Mouse (Mus musculus): ENCODE measurements around the gene Vac14. TPM values are rescaled to one million over a fixed set of nuclear protein-coding genes. Genes with fewer than 3 reads are reported as not detected.

The Vac14 gene
- total RNA-seq, 1 experiment = 33.1 TPM

GRCm38 (mm10) chr8:110643177-110643576 is 24.8 kb downstream of the Vac14 start:
- DNase-seq (ENCODE audit: low read depth, low spot score) = no peak
- Histone ChIP-seq H3K36me3 (ENCODE audit: control insufficient read depth, insufficient read depth, low read length, poor library complexity, severe bottlenecking) (peaks cover 27% of the 10 kb centered on the region), H3K9ac (ENCODE audit: insufficient read depth, low read depth, low read length, poor library complexity, severe bottlenecking) (no peak overlapping the region), H3K4me3 (ENCODE audit: insufficient read depth in 1 of 2, low read depth in 1 of 2, low read length in 2 of 2, poor library complexity in 1 of 2, severe bottlenecking in 1 of 2) (no peak overlapping the region), H3K4me1 (ENCODE audit: control insufficient read depth in 2 of 2, insufficient read depth in 2 of 2, low read length in 2 of 2, poor library complexity in 1 of 2) (no peaks in the 10 kb centered on the region), H3K9me3 (ENCODE audit: control insufficient read depth, insufficient read depth, low read depth, low read length) (no peaks in the 10 kb centered on the region), H3K27ac (ENCODE audit: insufficient read depth, low read depth, low read length, poor library complexity, severe bottlenecking) (no peak overlapping the region)
- in situ Hi-C loops (cut with MboI; ENCODE audit: low sequenced_read_pairs in 2 of 2, unreplicated experiment in 2 of 2) = no loop called here
- TF ChIP-seq MAFK (IDR thresholded peaks at IDR 0.05; ENCODE audit: insufficient read depth, low read depth, low read length) (no peak), ZNF384 (IDR thresholded peaks at IDR 0.05; ENCODE audit: low read depth, low read length) (no peak), HCFC1 (IDR thresholded peaks at IDR 0.05; ENCODE audit: borderline replicate concordance, insufficient read depth, low read length) (no peak), CHD2 (IDR thresholded peaks at IDR 0.05; ENCODE audit: low read depth, low read length) (no peak), ZC3H11A (IDR thresholded peaks at IDR 0.05; ENCODE audit: borderline replicate concordance, low read depth, low read length) (no peak)

- no peak overlapping the region for H3K4me3 ChIP-seq (ENCODE audit: insufficient read depth in 1 of 2, low read depth in 1 of 2, low read length in 2 of 2, poor library complexity in 1 of 2, severe bottlenecking in 1 of 2)
- in situ Hi-C loops (cut with MboI; ENCODE audit: low sequenced_read_pairs in 2 of 2, unreplicated experiment in 2 of 2) = no loop called here
- peaks cover 31% of the 10 kb centered on the region for H3K36me3 ChIP-seq (ENCODE audit: control insufficient read depth, insufficient read depth, low read length, poor library complexity, severe bottlenecking)
- DNase-seq (ENCODE audit: low read depth, low spot score) = no peak
- H3K27ac ChIP-seq (ENCODE audit: insufficient read depth, low read depth, low read length, poor library complexity, severe bottlenecking) = no peak overlapping the region
- H3K9me3 ChIP-seq (ENCODE audit: control insufficient read depth, insufficient read depth, low read depth, low read length) = no peaks in the 10 kb centered on the region
- no peaks in the 10 kb centered on the region for H3K4me1 ChIP-seq (ENCODE audit: control insufficient read depth in 2 of 2, insufficient read depth in 2 of 2, low read length in 2 of 2, poor library complexity in 1 of 2)
- H3K9ac ChIP-seq (ENCODE audit: insufficient read depth, low read depth, low read length, poor library complexity, severe bottlenecking) = no peak overlapping the region
- TF ChIP-seq ZNF384 (IDR thresholded peaks at IDR 0.05; ENCODE audit: low read depth, low read length) (no peak), MAFK (IDR thresholded peaks at IDR 0.05; ENCODE audit: insufficient read depth, low read depth, low read length) (no peak), HCFC1 (IDR thresholded peaks at IDR 0.05; ENCODE audit: borderline replicate concordance, insufficient read depth, low read length) (no peak)
These were observed 26.0 kb downstream of the Vac14 start for GRCm38 (mm10) chr8:110644422-110644821.

- in situ Hi-C loops (cut with MboI; ENCODE audit: low sequenced_read_pairs in 2 of 2, unreplicated experiment in 2 of 2) = no loop called here
- no peaks in the 10 kb centered on the region for H3K9me3 ChIP-seq (ENCODE audit: control insufficient read depth, insufficient read depth, low read depth, low read length)
- no peak overlapping the region for H3K4me3 ChIP-seq (ENCODE audit: insufficient read depth in 1 of 2, low read depth in 1 of 2, low read length in 2 of 2, poor library complexity in 1 of 2, severe bottlenecking in 1 of 2)
- H3K36me3 ChIP-seq (ENCODE audit: control insufficient read depth, insufficient read depth, low read length, poor library complexity, severe bottlenecking) = peaks cover 35% of the 10 kb centered on the region
- no peak overlapping the region for H3K9ac ChIP-seq (ENCODE audit: insufficient read depth, low read depth, low read length, poor library complexity, severe bottlenecking)
- no peak overlapping the region for H3K27ac ChIP-seq (ENCODE audit: insufficient read depth, low read depth, low read length, poor library complexity, severe bottlenecking)
- no peaks in the 10 kb centered on the region for H3K4me1 ChIP-seq (ENCODE audit: control insufficient read depth in 2 of 2, insufficient read depth in 2 of 2, low read length in 2 of 2, poor library complexity in 1 of 2)
- DNase-seq (ENCODE audit: low read depth, low spot score) = no peak
- TF ChIP-seq HCFC1 (IDR thresholded peaks at IDR 0.05; ENCODE audit: borderline replicate concordance, insufficient read depth, low read length) (no peak), CHD2 (IDR thresholded peaks at IDR 0.05; ENCODE audit: low read depth, low read length) (no peak), ZC3H11A (IDR thresholded peaks at IDR 0.05; ENCODE audit: borderline replicate concordance, low read depth, low read length) (no peak), MAFK (IDR thresholded peaks at IDR 0.05; ENCODE audit: insufficient read depth, low read depth, low read length) (no peak), ZNF384 (IDR thresholded peaks at IDR 0.05; ENCODE audit: low read depth, low read length) (no peak)
These were observed 26.5 kb downstream of the Vac14 start for GRCm38 (mm10) chr8:110644901-110645300.

GRCm38 (mm10) chr8:110645340-110645739 is 27.0 kb downstream of the Vac14 start:
- Histone ChIP-seq H3K4me3 (ENCODE audit: insufficient read depth in 1 of 2, low read depth in 1 of 2, low read length in 2 of 2, poor library complexity in 1 of 2, severe bottlenecking in 1 of 2) (no peak overlapping the region), H3K4me1 (ENCODE audit: control insufficient read depth in 2 of 2, insufficient read depth in 2 of 2, low read length in 2 of 2, poor library complexity in 1 of 2) (no peaks in the 10 kb centered on the region), H3K9ac (ENCODE audit: insufficient read depth, low read depth, low read length, poor library complexity, severe bottlenecking) (no peak overlapping the region), H3K9me3 (ENCODE audit: control insufficient read depth, insufficient read depth, low read depth, low read length) (no peaks in the 10 kb centered on the region), H3K27ac (ENCODE audit: insufficient read depth, low read depth, low read length, poor library complexity, severe bottlenecking) (no peak overlapping the region), H3K36me3 (ENCODE audit: control insufficient read depth, insufficient read depth, low read length, poor library complexity, severe bottlenecking) (peaks cover 38% of the 10 kb centered on the region)
- TF ChIP-seq ZC3H11A (IDR thresholded peaks at IDR 0.05; ENCODE audit: borderline replicate concordance, low read depth, low read length) (no peak), ZNF384 (IDR thresholded peaks at IDR 0.05; ENCODE audit: low read depth, low read length) (no peak), CHD2 (IDR thresholded peaks at IDR 0.05; ENCODE audit: low read depth, low read length) (no peak), HCFC1 (IDR thresholded peaks at IDR 0.05; ENCODE audit: borderline replicate concordance, insufficient read depth, low read length) (no peak), MAFK (IDR thresholded peaks at IDR 0.05; ENCODE audit: insufficient read depth, low read depth, low read length) (no peak)
- in situ Hi-C loops (cut with MboI; ENCODE audit: low sequenced_read_pairs in 2 of 2, unreplicated experiment in 2 of 2) = no loop called here
- DNase-seq (ENCODE audit: low read depth, low spot score) = no peak

DNA sequence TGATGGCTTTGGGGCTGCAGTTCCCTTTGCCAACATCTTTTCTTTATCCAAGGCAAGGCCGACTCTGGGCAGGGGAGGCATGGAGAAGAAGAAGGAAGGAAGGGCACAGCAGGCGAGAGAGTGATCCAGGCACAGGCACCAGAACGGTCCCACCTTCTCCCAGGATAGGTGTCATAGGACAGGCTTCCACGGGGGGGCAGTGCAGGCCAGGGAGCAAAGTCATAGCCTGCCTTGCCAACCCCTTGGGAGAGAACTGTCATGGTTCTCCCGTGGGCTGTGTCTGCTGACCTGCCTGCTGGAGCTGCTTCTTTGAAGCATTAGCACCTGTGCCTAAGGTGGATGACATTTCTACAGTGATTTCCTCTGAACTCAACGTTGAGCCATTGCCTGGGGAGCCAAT is 27.7 kb downstream of the Vac14 start:
- DNase-seq (ENCODE audit: low read depth, low spot score) = no peak
- Histone ChIP-seq H3K9me3 (ENCODE audit: control insufficient read depth, insufficient read depth, low read depth, low read length) (no peaks in the 10 kb centered on the region), H3K4me1 (ENCODE audit: control insufficient read depth in 2 of 2, insufficient read depth in 2 of 2, low read length in 2 of 2, poor library complexity in 1 of 2) (no peaks in the 10 kb centered on the region), H3K27ac (ENCODE audit: insufficient read depth, low read depth, low read length, poor library complexity, severe bottlenecking) (no peak overlapping the region), H3K4me3 (ENCODE audit: insufficient read depth in 1 of 2, low read depth in 1 of 2, low read length in 2 of 2, poor library complexity in 1 of 2, severe bottlenecking in 1 of 2) (no peak overlapping the region), H3K36me3 (ENCODE audit: control insufficient read depth, insufficient read depth, low read length, poor library complexity, severe bottlenecking) (peaks cover 43% of the 10 kb centered on the region), H3K9ac (ENCODE audit: insufficient read depth, low read depth, low read length, poor library complexity, severe bottlenecking) (no peak overlapping the region)
- in situ Hi-C loops (cut with MboI; ENCODE audit: low sequenced_read_pairs in 2 of 2, unreplicated experiment in 2 of 2) = no loop called here
- TF ChIP-seq MAFK (IDR thresholded peaks at IDR 0.05; ENCODE audit: insufficient read depth, low read depth, low read length) (no peak), HCFC1 (IDR thresholded peaks at IDR 0.05; ENCODE audit: borderline replicate concordance, insufficient read depth, low read length) (no peak), ZC3H11A (IDR thresholded peaks at IDR 0.05; ENCODE audit: borderline replicate concordance, low read depth, low read length) (no peak), ZNF384 (IDR thresholded peaks at IDR 0.05; ENCODE audit: low read depth, low read length) (no peak), CHD2 (IDR thresholded peaks at IDR 0.05; ENCODE audit: low read depth, low read length) (no peak)
